Mouse (Mus musculus) heart, postnatal 14 days (tissue): ENCODE measurements around the gene Tasp1. TPM values are rescaled to one million over a fixed set of nuclear protein-coding genes. Genes with fewer than 3 reads are reported as not detected.
"Not testable (repeated sequence)": the region's sequence is repeated elsewhere in the genome, so short reads cannot be mapped to it uniquely, and the experiment has no call there.

Experiments
- DNase-seq, 2 experiments: peaks; one replicate each; pipeline ENCODE4 v3.0.0; 2021 to 2022
- intact Hi-C: fragments of 180-260 bp; cut with DNase I; formaldehyde crosslinking; loops from one replicate; pipeline ENCODE4 v1.15.1; 2025
- total RNA-seq, 2 experiments: library from RNA; stranded (reverse); gene quantifications; 2 replicates each; pipeline ENCODE4 v1.2.3; 2021

The Tasp1 gene
- total RNA-seq, 2 experiments from 2014 or later = 6.0 to 6.7 TPM

DNA sequence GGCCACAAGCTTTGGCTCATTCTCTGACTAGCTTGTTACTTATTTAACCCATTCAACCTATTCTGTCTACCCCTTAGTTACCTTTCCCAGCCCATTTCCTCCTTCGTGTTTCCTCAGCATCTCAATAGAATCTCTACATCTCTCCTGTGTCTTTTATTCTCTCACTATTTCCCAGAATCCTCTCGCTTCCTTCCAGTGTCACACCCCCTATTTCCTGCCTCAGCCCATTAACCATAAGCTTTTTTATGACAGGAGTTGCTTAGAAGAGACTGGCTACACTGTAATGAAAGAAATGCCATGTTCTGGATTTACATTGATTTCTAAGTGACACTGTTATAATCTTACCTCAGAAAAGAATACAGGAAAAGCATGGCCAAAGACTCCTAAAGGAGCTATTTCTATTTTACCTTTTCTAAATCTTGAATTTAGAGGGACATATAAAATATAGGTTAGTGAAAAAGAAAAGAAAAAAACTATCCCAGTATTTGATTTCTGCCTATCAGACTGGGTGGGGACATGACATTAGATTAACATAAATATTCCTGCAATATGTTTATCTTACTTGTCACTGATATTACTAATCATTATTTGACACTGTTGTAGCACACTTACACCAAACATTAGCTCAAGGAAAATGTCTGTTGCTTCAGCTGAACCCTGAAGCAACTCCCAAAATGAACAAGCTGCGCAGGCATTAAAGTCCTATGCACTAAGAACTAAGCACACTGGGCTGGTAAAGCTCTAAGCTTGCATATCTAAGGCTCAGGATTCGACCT, 6.3 kb downstream of the Tasp1 start:
- DNase-seq = no peak
- intact Hi-C loops = no loop called here

- intact Hi-C loops = no loop called here
- no peak for DNase-seq
Observed at GRCm38 (mm10) chr2:140058125-140058524, 8.5 kb downstream of the Tasp1 start.

DNA sequence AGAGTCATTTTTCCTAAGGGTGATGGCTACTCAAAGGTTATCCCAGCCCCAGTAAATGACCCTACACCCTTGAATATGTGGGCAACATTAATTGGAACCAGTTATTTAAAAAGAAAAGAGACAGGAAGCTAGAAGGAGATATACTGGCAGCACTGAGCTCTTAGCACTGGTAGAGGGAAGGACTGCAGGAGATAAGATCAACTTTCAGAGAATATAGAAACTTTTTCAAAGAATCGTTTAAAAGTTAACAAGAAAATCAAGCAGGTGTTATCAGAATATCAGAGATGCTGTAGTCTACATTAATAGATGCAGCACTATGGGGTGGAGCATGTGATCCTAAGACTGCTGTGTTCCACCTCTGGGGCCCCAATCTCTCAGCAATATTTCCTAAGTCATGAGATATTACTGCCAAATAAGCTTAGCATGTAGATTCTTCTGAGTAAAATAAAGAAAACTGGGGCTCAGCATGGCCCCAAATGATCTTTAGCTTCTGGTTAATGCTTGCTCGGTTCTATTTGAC, 14.9 kb downstream of the Tasp1 start:
- DNase-seq = no peak
- intact Hi-C loops = no loop called here

GRCm38 (mm10) chr2:140042522-140043131, 24.0 kb downstream of the Tasp1 start:
- intact Hi-C loops = no loop called here
- DNase-seq = no peak

GRCm38 (mm10) chr2:140042081-140042480, 24.5 kb downstream of the Tasp1 start:
- no peak for DNase-seq
- intact Hi-C loops = no loop called here

DNA sequence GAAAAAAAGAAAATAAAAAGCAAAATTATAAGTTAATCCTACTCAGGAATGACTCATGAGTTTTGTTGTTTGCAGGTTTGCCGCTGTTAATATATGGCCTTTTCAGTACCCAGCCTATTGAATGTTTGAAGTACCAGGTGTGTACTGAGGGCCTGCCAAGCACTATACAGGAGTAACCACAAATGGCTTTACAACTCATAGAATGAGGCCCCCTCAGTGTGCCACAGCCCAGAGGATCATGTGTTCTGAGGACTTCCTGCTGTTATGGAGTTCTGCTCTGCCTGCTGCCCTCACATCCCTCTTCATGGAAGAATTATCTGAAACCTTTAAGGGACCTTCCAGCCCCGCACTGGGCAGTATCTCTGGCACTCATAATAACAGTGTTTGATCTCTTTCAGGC, 29.1 kb downstream of the Tasp1 start:
- no peak for DNase-seq
- intact Hi-C loops = no loop called here

- no peak for DNase-seq
- intact Hi-C loops = no loop called here
Observed at GRCm38 (mm10) chr2:140036854-140037253, 29.8 kb downstream of the Tasp1 start.

DNA sequence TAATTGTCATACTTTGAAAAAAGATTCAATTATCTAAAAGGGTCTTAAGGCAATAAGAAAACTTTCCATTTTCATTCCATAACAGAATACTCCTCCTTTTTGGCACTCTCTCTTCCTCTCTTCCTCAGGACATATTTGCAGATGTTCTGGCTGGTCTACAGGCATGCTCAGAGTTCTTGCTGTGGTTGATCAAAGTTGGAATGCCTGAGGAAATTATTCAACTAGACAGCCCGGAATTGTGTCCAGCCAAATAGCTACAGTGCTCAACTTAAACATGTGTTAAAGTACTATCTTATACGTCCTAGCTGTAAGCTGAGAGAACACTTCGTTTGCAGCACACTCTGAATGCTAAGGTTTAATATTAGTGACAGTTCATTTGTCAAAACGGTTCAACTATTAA, 41.7 kb downstream of the Tasp1 start:
- intact Hi-C loops = no loop called here
- no peak for DNase-seq

- intact Hi-C loops = no loop called here
- DNase-seq = no peak
Observed at GRCm38 (mm10) chr2:140007406-140007805, 59.2 kb downstream of the Tasp1 start.

- DNase-seq = no peak
- intact Hi-C loops = no loop called here
Observed at GRCm38 (mm10) chr2:139998170-139998569, 68.4 kb downstream of the Tasp1 start.

DNA sequence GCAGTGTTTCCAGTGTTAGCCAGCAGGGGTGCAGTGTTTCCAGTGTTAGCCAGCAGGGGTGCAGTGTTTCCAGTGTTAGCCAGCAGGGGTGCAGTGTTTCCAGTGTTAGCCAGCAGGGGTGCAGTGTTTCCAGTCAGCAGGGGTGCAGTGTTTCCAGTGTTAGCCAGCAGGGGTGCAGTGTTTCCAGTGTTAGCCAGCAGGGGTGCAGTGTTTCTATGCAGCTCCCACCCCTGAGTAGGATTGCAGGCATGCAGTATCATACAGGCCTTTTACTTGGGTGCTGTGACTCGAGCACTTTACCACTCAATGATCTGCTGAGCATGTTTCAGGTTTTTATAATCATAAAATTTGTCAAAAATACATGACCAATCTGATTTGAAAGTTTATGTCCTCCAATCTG, 76.7 kb downstream of the Tasp1 start:
- intact Hi-C loops, DNase-seq: not testable (repeated sequence)

DNA sequence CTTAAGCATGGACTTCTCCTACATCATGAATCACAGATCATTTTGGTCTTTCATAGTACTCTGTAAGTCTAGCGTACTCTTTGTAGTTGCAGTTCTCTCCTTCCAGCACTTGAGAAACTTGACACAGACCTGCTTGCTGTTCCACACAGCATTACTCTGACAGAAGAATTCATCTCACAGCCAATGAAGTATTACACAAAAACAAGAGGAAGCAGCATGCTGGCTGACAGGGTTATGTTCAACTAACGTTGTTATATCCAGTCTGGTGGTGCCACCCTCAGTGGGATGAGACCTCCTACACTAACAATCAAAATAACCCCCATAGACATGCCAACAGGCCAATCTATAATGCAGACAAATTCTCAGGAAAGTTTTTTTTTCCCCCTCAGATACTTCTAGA, 99.2 kb downstream of the Tasp1 start:
- intact Hi-C loops = loop anchor here (10.0 kb wide), 1 partner anchor 193 kb away; no protein-coding TSS in a partner anchor
- no peak for DNase-seq

DNA sequence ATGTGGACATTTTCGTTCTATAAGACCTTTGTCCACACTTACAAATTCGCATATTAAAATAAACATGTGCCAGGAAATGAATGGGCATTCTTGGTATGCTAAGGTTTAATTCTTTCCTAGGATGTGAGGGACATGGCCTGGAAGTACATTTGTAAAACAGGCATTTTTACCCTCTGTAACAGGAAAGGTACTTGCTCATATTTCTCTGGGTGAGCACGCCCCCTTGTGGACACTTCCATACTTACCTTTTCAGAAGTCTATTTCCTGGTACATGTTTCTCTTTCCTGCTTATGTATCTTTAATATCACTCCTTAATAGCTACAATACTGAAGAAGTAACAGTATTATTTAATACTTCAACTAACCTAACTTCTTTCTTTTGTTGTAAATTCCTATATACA, 100.3 kb downstream of the Tasp1 start:
- peak; percentile 30 to 43 for DNase-seq

DNA sequence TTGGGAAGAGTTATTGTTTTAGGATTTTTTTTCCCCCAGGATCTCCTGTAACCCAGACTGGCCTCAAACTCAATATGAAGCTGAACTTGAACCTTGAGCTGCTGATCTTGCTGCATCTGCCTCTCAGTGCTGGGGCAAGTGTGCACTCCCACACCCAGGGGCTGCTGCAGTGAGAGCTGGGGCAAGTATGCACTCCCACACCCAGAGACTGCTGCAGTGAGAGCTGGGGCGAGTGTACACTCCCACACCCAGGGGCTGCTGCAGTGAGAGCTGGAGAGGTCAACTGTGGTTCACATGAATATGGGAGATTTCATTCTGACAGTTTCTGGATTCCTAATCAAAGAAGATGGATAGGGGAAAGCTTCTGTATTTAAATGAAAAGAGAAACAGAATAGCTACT, 117.8 kb downstream of the Tasp1 start:
- DNase-seq = no peak
- intact Hi-C loops = no loop called here

More for the DNA sequence above, 100.3 kb downstream of the Tasp1 start:
- intact Hi-C loops = loop anchor here (10.0 kb wide), 1 partner anchor 191 kb away; no protein-coding TSS in a partner anchor

- intact Hi-C loops = no loop called here
- DNase-seq = no peak
Observed at GRCm38 (mm10) chr2:139937581-139937980, 129.0 kb downstream of the Tasp1 start.

GRCm38 (mm10) chr2:139934577-139934976, 132.0 kb downstream of the Tasp1 start:
- intact Hi-C loops = no loop called here
- DNase-seq = no peak

GRCm38 (mm10) chr2:139934033-139934572, 132.5 kb downstream of the Tasp1 start:
- intact Hi-C loops = no loop called here
- no peak for DNase-seq

- intact Hi-C loops = no loop called here
Observed at GRCm38 (mm10) chr2:139932211-139932610, 134.4 kb downstream of the Tasp1 start.

DNA sequence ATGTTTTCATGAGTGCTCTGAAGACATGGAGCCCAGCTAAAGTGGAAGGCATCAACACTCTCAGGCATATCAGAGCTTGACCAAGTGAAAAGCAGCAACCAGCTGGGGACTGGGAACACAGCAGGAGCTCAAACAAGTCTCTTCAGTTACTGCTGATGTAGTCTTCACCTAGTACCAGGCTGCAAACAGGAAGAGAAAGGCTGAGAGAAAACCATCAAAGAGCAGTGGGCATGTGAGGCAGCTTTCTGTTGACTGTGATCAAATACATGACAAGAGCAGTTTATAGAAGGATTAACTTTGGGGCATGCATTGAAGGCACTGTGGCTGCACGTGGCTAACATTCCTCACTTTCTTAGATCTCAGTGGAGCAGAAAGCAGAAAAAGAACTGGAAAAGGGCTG, 141.7 kb downstream of the Tasp1 start:
- intact Hi-C loops = no loop called here
- DNase-seq = no peak

More at GRCm38 (mm10) chr2:139932211-139932610, 134.4 kb downstream of the Tasp1 start:
- DNase-seq = no peak

DNA sequence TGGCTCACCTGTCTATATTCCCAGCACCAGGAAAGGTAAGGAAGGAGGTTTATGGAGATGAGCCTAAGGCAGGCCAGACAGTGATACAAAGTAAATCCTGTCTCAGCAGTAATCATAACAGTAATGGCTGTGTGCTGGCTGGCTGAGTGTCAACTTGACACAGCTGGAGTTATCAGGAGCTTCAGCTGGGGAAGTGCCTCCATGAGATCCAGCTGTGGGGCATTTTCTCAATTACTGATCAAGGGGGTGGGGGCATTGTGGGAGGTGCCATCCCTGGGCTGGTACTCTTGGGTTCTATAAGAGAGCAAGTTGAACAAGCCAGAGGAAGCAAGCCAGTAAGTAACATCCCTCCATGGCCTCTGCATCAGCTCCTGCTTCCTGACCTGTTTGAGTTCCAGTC, 145.2 kb downstream of the Tasp1 start:
- DNase-seq, intact Hi-C loops: not testable (repeated sequence)

DNA sequence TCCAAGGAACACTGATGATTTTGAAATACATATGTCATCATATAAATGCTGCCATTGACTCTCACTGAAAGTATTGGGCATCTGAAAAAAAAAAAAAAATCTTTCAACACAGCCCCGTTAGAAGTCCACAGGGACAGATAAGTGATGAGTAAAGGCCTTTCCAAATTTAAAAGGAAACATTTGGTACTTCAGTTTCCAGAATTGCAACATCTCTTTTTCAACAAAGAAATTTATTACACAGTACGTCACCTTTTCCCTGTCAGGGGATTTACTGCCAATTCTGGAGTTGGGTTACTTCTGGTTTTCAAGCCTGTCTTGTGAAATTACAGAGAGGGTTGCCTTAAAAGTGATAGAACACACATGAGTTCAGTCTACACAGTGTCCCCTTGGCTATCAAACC, 146.8 kb downstream of the Tasp1 start:
- intact Hi-C loops = no loop called here
- DNase-seq = peak in 1 of 2 experiments; percentile 4
